Mouse (Mus musculus): ENCODE results near the gene Prkag1. TPM values are rescaled to one million over a fixed set of nuclear protein-coding genes. Genes with fewer than 3 reads are reported as not detected.

The Prkag1 gene
- polyA plus RNA-seq, 1 experiment = 51.0 TPM

DNA sequence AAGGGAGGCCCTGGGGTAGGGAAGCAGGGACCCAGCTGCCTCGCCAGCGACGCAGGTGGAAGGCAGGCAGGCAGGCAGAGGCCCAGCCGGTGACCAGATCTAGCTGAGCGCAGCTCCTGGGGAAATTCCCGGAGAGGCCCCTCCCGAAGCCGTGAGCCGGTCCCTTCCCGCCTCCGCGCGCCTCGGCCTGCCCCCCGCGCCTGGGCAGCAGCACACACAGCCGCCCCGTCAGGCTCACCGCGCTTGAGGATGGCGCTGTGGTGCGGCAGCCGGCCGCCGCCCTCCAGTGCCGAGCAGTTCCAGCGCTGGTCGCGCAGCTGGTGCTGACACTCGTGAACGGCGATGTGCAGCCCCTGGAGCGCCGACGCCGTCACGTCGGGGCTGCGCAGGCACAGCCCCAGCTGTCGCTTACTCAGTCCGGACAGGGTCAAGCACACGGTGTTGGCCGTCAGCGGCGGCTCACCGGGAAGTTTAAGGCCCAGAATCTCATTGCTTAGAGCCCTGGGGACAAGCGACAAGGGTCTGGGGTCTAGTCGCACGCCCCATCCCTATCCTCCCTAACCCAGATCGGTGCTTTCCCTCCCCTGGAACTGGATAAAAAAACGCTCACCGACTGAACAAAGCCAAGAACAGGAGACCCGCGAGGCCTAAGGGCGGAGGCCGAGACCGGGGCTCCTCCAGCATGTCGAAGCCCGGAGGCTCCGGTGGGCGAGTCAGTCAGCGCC, 54.9 kb downstream of the Prkag1 start:
- H3K27ac ChIP-seq (ENCODE audit: insufficient read depth, low read length) = no peak overlapping the region
- H3K27me3 ChIP-seq (ENCODE audit: control insufficient read depth, insufficient read depth, low read length, poor library complexity, severe bottlenecking) = peaks cover 30% of the 10 kb centered on the region
- H3K9ac ChIP-seq (ENCODE audit: low read depth, poor library complexity, severe bottlenecking) = peak overlapping the region; percentile 39; the same call in 1 of the 2 replicates
- no peaks in the 10 kb centered on the region for H3K36me3 ChIP-seq (ENCODE audit: control insufficient read depth, insufficient read depth, low read length, poor library complexity, severe bottlenecking)
- H3K9me3 ChIP-seq (replicated peaks; ENCODE audit: control insufficient read depth, insufficient read depth, low read length, poor library complexity, severe bottlenecking) = no peaks in the 10 kb centered on the region
- TF ChIP-seq CTCF (IDR thresholded peaks at IDR 0.05; ENCODE audit: low read depth, low read length) = no peak
- TF ChIP-seq EP300 (IDR thresholded peaks at IDR 0.05; ENCODE audit: insufficient read depth, low read depth, low read length) = no peak
- TF ChIP-seq POLR2A (IDR thresholded peaks at IDR 0.05; ENCODE audit: insufficient read depth, low read length) = no peak
- H3K4me3 ChIP-seq (ENCODE audit: low read depth, low read length) = peak overlapping the region; percentile 24
- H3K4me1 ChIP-seq (ENCODE audit: control insufficient read depth, insufficient read depth, low read length) = peaks cover 2% of the 10 kb centered on the region

DNA sequence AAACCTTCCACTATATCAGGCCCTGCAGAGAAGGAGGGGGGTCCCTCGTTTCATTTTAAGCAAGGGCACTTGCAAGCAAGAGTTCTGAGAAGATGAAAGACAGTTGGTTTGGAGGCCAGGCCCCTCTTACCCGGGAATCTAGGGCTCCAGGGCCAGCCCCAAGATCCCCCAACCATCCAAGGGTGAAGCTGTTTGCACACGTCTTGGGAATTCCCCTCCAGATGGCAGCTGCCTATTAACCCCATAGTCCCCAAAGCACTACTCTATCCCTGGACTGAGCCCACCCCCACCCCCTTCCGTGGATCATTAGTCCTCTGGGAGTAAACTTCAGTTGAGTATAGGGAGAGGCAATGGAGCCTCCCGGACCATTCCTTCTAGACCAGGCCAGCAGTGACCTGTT, 55.8 kb downstream of the Prkag1 start:
- Histone ChIP-seq H3K27me3 (ENCODE audit: control insufficient read depth, insufficient read depth, low read length, poor library complexity, severe bottlenecking) (peaks cover 30% of the 10 kb centered on the region), H3K9ac (ENCODE audit: low read depth, poor library complexity, severe bottlenecking) (no peak overlapping the region), H3K27ac (ENCODE audit: insufficient read depth, low read length) (no peak overlapping the region), H3K4me3 (ENCODE audit: low read depth, low read length) (no peak overlapping the region), H3K4me1 (ENCODE audit: control insufficient read depth, insufficient read depth, low read length) (peaks cover 2% of the 10 kb centered on the region), H3K9me3 (replicated peaks; ENCODE audit: control insufficient read depth, insufficient read depth, low read length, poor library complexity, severe bottlenecking) (no peaks in the 10 kb centered on the region), H3K36me3 (ENCODE audit: control insufficient read depth, insufficient read depth, low read length, poor library complexity, severe bottlenecking) (no peaks in the 10 kb centered on the region)
- TF ChIP-seq EP300 (IDR thresholded peaks at IDR 0.05; ENCODE audit: insufficient read depth, low read depth, low read length) = no peak
- no peak for TF ChIP-seq CTCF (IDR thresholded peaks at IDR 0.05; ENCODE audit: low read depth, low read length)
- no peak for TF ChIP-seq POLR2A (IDR thresholded peaks at IDR 0.05; ENCODE audit: insufficient read depth, low read length)

DNA sequence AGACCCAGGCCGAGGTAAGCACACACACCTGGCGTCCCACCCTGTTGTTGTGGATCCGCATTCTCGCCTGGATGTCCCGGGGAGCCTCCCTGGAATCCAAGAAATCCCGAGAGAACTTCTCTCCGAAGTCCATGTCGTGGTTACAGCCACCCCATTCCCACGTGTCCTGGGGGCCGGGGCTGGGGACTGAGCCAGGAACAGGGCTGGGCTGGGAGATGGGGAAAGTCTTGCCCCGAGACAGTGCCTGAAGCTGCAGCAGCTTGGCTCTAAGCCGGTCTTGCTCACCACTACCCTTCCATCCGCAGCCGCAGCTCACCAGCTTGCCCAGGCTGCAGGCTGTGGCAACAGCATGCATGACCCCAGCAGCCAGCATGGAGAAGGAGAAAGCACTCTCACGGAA, 57.2 kb downstream of the Prkag1 start:
- H3K4me1 ChIP-seq (ENCODE audit: control insufficient read depth, insufficient read depth, low read length) = peaks cover 2% of the 10 kb centered on the region
- no peak for TF ChIP-seq POLR2A (IDR thresholded peaks at IDR 0.05; ENCODE audit: insufficient read depth, low read length)
- TF ChIP-seq EP300 (IDR thresholded peaks at IDR 0.05; ENCODE audit: insufficient read depth, low read depth, low read length) = no peak
- TF ChIP-seq CTCF (IDR thresholded peaks at IDR 0.05; ENCODE audit: low read depth, low read length) = no peak

DNA sequence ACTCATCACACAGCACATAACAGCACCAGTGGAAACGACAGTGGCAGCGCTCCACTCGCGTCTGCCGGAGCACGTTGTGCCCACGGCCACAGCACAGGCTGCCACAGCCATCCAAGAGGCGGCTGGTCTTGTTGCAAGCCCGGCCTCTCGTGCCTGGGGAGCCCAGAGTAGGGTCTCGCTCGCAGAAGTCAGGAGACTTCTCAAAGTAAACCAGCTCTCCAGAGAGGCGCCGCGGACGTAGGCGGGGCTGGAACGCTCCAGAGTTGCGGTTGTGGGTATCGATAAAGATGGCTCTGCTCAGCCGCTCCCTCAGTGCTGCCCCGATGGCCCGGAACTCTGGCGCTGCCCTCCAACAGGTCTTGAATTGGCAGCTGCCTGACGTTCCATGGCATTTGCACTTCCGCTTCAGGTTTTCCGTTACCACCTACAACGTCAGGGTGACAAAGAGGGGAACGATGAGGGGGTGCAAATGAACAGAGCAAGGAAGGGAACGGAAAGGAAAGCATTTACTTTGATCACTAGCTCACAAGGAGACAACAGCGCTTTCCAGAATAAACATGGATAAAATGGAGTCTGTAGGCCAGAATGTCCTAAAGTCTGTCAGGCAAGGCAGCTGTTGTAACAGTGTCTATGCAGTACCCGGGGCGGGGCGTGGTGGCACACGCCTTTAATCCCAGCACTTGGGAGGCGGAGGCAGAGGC, 58.7 kb downstream of the Prkag1 start:
- H3K9ac ChIP-seq (ENCODE audit: low read depth, poor library complexity, severe bottlenecking) = no peak overlapping the region
- TF ChIP-seq EP300 (IDR thresholded peaks at IDR 0.05; ENCODE audit: insufficient read depth, low read depth, low read length) = no peak
- no peak for TF ChIP-seq POLR2A (IDR thresholded peaks at IDR 0.05; ENCODE audit: insufficient read depth, low read length)
- no peak for TF ChIP-seq CTCF (IDR thresholded peaks at IDR 0.05; ENCODE audit: low read depth, low read length)
- no peaks in the 10 kb centered on the region for H3K36me3 ChIP-seq (ENCODE audit: control insufficient read depth, insufficient read depth, low read length, poor library complexity, severe bottlenecking)
- peak overlapping the region; percentile 57 for H3K4me3 ChIP-seq (ENCODE audit: low read depth, low read length)
- peaks cover 2% of the 10 kb centered on the region for H3K4me1 ChIP-seq (ENCODE audit: control insufficient read depth, insufficient read depth, low read length)
- no peak overlapping the region for H3K27ac ChIP-seq (ENCODE audit: insufficient read depth, low read length)
- peaks cover 18% of the 10 kb centered on the region for H3K27me3 ChIP-seq (ENCODE audit: control insufficient read depth, insufficient read depth, low read length, poor library complexity, severe bottlenecking)
- H3K9me3 ChIP-seq (replicated peaks; ENCODE audit: control insufficient read depth, insufficient read depth, low read length, poor library complexity, severe bottlenecking) = no peaks in the 10 kb centered on the region

More for the DNA sequence above, 57.2 kb downstream of the Prkag1 start:
- Histone ChIP-seq H3K36me3 (ENCODE audit: control insufficient read depth, insufficient read depth, low read length, poor library complexity, severe bottlenecking) (no peaks in the 10 kb centered on the region), H3K27me3 (ENCODE audit: control insufficient read depth, insufficient read depth, low read length, poor library complexity, severe bottlenecking) (peaks cover 28% of the 10 kb centered on the region), H3K4me3 (ENCODE audit: low read depth, low read length) (no peak overlapping the region), H3K9me3 (replicated peaks; ENCODE audit: control insufficient read depth, insufficient read depth, low read length, poor library complexity, severe bottlenecking) (no peaks in the 10 kb centered on the region), H3K27ac (ENCODE audit: insufficient read depth, low read length) (no peak overlapping the region), H3K9ac (ENCODE audit: low read depth, poor library complexity, severe bottlenecking) (no peak overlapping the region)

DNA sequence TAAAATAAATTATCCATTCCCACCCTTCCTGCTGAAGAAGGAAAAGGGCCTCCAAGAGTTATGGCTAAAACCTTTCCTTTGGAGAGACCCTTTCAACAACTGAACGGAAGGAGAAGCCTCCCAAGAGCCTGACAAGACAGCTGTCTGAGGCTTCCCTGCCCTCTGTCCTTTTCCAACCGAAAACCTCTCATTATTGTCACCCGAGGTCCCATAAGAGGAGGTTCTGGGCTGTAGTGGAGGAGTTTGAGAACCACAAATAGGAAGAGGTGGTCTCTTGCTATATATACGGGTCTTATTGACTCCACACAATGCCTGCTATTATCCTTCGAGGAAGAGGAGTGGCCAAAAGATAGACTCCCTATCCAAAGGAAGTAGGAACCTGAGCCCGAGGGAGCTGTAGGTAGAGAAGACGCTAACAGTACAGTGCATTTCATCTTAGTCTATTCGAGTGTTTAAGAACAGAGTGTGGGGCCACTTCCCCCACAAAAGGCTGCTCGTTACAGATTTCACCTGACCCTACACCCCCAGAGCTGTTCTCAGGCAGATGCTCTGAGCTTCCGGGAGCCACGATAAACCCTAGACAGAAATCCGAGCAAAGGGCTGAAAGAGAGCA, 59.4 kb downstream of the Prkag1 start:
- Histone ChIP-seq H3K9me3 (replicated peaks; ENCODE audit: control insufficient read depth, insufficient read depth, low read length, poor library complexity, severe bottlenecking) (no peaks in the 10 kb centered on the region), H3K9ac (ENCODE audit: low read depth, poor library complexity, severe bottlenecking) (no peak overlapping the region), H3K27me3 (ENCODE audit: control insufficient read depth, insufficient read depth, low read length, poor library complexity, severe bottlenecking) (peaks cover 11% of the 10 kb centered on the region), H3K36me3 (ENCODE audit: control insufficient read depth, insufficient read depth, low read length, poor library complexity, severe bottlenecking) (no peaks in the 10 kb centered on the region), H3K4me3 (ENCODE audit: low read depth, low read length) (peak overlapping the region; percentile 57), H3K4me1 (ENCODE audit: control insufficient read depth, insufficient read depth, low read length) (peaks cover 2% of the 10 kb centered on the region), H3K27ac (ENCODE audit: insufficient read depth, low read length) (no peak overlapping the region)
- TF ChIP-seq POLR2A (IDR thresholded peaks at IDR 0.05; ENCODE audit: insufficient read depth, low read length) (no peak), CTCF (IDR thresholded peaks at IDR 0.05; ENCODE audit: low read depth, low read length) (no peak), EP300 (IDR thresholded peaks at IDR 0.05; ENCODE audit: insufficient read depth, low read depth, low read length) (no peak)
